Mouse (Mus musculus) lung, postnatal 0 days (tissue): ENCODE measurements around the gene Naa38.

Experiments used
- CTCF ChIP-seq: IDR thresholded peaks from 2 replicates; pipeline ENCODE4 v1.5.1; 2016; ENCODE audit warnings: antibody characterized with exemption, mild to moderate bottlenecking
- EP300 ChIP-seq: IDR thresholded peaks from 2 replicates; pipeline ENCODE4 v1.6.1; 2016; ENCODE audit warnings: antibody characterized with exemption, mild to moderate bottlenecking, control low read depth

DNA sequence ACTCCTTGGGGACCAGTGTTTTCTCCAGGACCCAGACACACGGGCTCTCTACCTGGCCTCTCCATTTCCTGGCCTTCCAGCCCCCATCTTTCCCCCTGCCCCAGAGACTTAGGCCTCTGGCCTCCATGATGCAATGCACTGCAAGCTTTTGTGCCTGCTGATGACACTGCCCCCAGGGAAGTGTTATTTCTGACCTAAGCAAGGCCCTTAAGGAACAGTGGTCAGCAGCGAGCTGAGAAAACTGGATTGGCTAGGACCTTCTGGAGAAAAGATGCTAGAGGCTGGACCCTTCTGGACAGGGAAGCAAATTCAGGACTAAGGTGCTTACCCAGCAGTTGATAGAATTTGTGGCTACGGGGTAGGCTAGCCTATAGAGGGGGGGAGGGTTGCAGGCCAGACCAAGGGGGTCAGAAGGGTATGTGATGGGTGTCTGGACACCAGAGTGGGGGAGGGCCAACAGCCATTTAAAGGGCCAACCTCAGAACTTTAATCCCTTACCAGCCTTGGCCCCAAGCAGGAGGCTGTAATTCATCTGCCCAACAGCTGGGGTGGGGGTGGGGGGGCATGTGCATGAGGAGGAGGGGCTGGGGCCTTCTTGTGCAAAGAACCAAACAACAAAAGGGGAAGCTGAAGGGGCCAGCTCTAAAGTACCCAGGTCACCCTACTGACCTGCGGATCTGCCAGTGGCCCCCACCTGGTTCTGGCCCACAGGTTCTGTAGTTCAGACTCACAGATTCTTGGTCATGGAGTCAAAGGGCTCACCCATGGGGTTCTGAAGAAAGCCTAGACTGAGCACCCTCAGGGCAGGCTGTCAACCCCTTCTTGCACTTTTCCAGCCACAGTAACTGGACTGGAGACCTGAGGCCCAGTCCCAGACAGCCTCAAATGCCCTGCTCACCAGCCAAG is 19.4 kb downstream of the Naa38 start:
- TF ChIP-seq EP300 (no peak), CTCF (no peak)
